Mouse (Mus musculus): Measurements from ENCODE around the gene Zmat5.

DNA sequence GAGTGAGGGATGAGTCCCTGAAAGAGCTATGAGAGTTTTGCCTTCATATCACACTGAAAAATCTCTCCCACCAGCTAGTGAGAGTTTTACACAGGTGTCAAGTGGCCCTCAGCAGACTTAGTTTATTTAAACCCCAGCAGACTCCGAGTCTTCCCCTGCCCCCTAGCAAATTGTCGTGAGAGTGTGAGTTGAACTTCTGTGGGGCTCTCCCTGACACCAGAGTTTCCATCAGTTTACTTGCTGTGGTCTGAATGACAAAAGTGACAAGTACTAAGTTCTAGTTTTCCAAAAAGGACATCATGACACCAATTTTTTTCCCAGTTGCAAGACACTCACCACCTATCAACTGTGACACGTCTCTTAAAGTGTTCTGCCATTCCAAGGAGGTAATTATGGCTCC, 16.6 kb upstream of the Zmat5 start:
- TF ChIP-seq CTCF (IDR thresholded peaks at IDR 0.05; ENCODE audit: extremely low read depth, insufficient read depth, insufficient read length, insufficient replicate concordance) (no peak), POLR2A (IDR thresholded peaks at IDR 0.05; ENCODE audit: low read depth, low read length) (no peak)
